Mouse (Mus musculus) adrenal gland, adult (tissue): ENCODE measurements at regions not wholly inside any gene's neighbourhood (a gene's known extent, or its start where the extent isn't known, plus 50 kb on each side); places are given as distances from the start of the nearest gene placed in this dataset.
A peak's percentile ranks its signal among the peaks of the same experiment; 100 is the strongest.

Experiments
- DNase-seq, 2 experiments: peaks; one replicate each; pipeline ENCODE4 v3.0.0; 2022 to 2023; ENCODE audit warnings: low spot score in 1 of 2; ENCODE audit not compliant: inconsistent age in 2 of 2

DNA sequence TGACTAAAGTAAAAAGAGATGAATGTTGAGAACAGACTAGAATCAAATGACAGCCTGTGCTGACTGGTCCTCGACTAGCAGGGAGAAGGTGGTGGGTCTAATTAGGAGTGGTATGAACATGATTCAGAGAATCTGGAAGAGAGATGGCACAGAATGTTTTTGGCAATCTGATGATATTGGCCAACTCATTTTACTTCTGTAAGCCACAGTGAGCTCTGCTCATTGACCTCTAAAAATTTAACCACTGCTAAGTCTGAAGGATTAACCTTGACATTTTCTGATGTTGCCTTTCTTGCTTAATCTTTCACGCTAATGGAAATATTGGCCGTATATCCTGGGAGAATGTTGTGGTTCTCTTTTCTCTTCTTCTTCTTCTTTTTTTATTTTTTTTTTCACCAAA, 1041.6 kb upstream of the Got2 start:
- peak; percentile 6 to 70 for DNase-seq

DNA sequence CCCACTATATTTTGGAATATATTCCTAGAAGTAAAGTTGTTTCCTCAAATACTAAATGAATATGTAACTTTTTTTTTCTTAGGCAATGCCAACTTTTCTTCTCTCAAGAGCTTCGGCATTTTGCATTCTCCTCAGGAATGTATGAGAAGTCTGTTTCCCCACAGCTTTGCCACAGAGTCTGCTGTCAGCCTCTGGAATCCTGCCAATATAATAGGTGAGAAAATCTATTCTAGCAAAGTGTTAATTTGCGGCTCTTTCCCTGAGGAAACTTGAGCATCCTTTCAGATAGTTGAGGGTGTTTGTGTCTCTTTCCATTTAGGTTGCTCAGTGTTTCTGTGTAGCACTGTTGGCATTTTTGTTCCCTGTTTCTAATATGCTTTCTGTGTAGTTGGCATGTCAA, 992.6 kb upstream of the Got2 start:
- no peak for DNase-seq

DNA sequence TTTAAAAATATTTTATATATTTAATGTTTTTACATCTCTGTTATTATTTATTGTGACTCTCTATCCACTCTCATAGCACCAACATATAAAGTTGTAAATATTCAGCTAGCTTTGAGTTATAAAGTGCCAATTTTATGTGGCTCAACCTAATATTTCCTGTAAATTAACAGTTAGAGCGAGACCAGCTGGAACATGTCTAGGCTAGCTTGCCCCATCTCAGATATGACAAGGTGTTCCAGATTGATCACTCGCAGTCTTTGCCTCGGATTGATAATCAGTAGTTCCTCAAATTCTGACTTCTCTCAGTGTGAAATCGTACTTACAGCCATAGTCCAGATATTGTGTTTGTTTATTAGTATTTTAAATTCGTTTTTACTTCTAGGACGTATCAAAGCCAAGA, 990.4 kb upstream of the Got2 start:
- DNase-seq: no peak

DNA sequence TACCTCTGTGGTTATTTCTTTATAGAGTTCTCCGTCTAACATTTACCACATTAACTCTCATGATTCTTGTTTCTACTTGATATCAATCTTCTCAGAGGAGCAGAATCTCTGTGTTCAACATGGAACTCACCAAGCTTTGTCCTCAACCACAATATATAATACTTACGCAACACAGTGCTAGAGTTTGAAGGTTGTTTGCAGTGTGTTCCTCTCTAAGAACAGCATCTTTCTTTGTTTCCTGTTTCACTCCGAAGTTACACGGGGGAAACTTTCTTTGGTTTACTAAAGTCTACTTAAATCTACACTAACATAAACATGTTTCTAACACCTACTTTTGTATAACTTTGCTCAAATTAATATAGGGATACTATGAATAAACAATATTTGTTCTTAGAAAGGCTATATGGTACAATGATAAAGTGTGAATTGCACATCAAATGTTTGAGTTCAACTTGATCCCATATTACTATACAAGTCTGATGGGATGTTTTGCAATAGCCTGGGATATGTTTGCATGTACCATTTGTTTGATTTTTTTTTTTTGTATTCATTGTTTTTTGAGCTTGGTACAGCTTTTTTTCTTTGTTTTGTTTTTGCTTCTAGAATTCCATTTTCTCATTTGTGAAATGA, 985.2 kb upstream of the Got2 start:
- DNase-seq: no peak

DNA sequence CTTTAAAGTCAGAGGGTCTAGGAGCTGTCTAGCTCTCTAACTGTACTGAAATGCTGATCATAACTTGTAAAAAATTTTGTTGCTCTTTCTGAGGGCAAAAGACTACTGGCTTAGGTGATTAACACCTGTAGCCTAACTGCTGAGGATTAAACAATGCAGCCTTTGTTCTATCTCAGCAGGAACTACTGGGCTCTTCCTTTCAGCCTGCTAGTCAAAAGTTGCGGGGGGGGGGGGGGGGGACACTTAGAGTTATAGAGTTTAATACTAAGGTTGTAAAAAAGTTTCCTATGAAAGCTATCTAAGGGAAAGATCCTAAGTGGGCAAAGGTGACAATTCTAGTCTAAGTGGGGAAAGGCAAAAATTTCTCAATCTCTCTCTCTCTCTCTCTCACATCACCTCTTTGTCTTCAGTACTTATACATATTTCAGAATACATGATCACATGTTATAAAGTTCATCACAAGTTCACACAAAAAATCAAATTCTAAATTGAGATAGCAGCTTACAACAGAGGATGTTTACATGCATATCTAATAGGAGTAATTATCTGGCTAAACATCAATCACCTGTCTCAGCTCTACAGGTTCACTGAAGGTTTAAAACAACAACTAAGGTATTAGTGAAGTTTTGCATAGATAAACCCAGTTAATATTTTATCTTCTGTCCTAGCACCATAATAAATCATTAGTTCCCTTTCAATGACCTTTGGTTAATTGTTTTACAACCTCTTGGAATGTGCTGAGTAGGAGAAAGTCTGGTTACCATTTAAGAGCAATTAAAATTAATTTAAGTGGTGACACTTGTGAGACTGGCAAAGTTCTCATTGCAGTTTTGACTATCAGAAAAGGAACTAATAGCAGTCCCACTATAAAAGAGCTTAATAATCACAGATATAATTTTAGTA, 980.1 kb upstream of the Got2 start:
- no peak for DNase-seq

DNA sequence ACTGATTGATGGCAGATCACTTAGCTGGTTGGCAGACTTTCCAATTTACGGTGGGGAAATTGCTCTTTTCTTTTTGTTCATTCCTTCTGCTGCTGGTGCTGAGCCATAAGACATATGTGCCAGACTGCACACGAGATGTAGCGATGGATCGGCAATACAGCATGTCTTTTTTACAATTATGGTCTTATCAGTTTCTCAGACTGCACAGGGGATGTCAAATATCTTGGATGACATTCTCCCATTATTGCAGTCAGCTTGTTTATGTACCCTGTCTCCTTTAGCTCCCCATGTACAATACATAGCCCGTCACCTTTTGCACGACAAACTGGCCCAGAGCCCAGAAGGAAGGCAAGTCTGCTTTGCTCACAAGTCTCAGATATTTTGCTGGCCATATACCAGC, 976.3 kb upstream of the Got2 start:
- peak in 1 of 2 experiments; percentile 17 for DNase-seq

DNA sequence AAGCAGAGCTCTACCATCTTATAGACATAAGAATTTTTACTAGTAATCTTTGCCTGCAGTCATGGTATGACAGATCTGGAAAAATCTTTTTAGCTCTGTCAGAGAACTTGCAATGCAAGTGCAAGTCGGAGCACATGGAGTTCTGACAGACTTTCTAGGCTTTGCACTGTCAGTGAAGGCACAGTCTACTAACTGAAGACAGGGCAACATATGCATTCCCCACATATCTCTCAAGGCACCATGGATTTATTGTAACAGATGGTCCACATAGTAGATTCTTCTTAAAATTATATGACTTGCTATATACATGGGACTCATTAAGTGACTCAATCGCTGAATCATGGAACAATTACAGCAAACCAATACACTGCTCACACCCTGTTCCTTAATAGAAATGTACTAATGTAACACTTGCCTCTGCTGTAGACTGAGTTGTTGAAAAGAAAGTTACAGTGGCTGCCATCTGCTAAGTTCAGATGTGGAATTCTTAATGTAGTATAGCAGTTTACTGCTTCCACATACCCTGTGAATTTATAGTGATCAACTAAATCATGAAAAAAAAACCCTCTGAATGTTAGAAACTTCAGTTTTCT, 972.6 kb upstream of the Got2 start:
- DNase-seq: no peak

DNA sequence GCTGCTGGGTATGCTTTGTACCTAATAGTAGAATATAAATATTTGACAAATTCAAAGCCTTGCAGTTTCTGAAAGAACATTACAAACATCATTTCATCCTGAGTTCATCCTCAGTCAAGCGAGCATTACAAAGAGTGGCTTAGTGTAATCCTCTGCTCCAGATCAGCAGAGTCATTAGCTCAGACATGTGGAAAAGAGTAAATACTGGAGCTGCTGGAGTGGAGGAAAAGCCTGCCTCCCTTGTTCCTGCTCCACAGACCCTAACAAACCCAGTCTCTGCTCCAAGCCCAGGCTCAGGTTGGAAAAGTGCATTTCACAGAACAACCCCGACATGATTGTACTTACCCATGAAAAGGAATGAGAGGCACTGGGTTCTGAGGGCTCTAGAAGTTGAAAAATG, 955.2 kb upstream of the Got2 start:
- no peak for DNase-seq

DNA sequence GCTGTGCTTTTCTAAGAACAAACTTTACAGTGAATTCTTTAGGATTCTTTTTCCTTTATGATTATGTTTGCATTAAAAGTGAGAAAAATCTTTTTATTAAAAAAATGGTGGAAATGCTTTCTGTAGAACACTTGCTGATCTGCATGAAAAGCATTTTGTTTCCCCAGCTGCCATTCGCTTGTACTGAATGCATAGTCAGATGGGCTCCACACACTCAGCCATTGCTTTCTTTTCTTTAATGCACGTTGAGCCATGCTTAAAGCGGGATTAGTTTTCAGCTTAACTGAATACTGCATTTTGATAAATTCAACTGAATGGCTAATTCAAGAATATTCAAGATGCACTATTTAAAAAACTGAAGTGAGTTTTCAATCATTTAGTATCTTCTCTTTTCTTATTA, 947.2 kb upstream of the Got2 start:
- DNase-seq: no peak

DNA sequence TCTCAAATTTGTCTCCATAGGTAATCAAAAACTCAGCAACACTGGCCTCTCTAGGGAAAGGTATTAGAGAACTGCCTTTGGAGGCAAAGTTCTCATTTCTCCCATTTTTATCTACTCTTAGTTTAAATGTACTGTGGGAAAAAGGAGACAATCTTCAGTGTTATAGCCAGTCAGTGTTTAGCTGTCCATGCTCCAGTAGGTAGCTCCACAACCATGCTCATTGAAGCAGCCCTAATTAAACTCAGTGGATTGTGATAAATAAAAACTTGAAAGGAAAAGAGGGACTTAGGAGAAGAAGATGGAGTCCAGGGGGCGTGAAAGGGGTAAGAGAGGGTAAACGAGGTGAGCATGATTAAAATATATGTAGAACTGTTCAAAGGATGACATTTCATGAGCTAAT, 946.3 kb upstream of the Got2 start:
- no peak for DNase-seq

DNA sequence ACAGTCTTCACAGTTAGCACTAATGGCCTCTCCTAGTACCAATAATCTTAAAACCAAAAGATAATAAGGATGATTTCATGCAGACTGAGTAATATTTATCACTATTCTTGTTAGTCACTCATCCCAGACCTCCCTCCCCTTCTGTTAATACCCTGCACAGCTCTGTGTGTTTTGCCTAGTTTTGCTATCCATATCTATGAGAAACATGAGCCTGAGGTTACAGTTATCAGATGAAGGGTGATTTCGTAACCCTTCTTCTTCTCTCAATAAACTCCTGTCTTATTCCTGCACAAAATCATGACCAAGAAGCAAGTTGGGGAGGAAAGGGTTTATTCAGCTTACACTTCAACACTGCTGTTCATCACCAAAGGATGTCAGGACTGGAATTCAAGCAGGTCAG, 940.9 kb upstream of the Got2 start:
- DNase-seq: no peak

DNA sequence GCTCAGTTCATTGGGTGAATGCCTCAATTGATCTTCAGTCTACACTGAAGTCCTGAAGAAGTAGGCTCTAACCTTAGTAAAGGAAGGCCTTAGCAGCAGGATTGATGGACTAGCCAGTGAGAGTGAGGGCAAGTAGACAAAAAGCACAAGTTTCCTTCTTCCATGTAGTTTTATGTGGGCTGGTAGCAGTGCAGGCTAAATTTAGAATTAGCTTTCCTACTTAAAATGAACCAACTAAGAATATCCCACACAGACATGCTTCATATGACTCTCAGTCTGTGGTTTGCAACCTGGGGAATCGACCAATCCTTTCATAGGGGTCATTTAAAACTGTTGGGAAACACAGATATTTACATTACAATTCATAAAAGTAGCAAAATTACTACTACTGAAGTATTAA, 922.2 kb upstream of the Got2 start:
- DNase-seq: no peak
